Mouse (Mus musculus): ENCODE measurements around the gene Camk2g. TPM values are rescaled to one million over a fixed set of nuclear protein-coding genes. Genes with fewer than 3 reads are reported as not detected.
A peak's percentile ranks its signal among the peaks of the same experiment; 100 is the strongest.

Camk2g gene
- polyA plus RNA-seq, 1 experiment from 2014 or later = 60.7 TPM

DNA sequence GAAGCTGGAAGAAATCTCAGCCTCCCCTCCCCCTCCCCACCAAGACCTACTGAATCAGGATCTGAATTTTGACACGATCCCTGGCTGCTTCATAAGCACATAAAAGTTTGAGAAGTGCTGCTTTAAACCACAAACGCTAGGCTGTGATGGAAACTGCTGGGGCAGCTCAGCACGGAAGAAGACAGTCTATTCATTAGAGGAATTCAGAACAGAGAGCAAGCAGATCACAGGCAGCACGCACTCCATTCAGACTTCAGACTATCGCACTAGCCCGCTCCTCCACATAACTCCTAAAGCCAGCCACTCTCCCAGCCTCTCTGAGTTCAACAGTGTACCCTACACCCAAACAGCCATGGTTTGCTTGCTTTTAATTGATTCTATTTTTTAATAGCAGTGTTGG, 18.2 kb downstream of the Camk2g start:
- Histone ChIP-seq H3K27me3 (no peaks in the 10 kb centered on the region), H3K4me2 (no peak overlapping the region), H3K9ac (no peak overlapping the region), H3K36me3 (ENCODE audit: poor library complexity, severe bottlenecking) (peaks cover 37% of the 10 kb centered on the region), H3K27ac (no peak overlapping the region), H3K9me3 (replicated peaks) (no peaks in the 10 kb centered on the region), H3K4me1 (peaks cover 15% of the 10 kb centered on the region; the same call in 1 of the 2 replicates), H3K4me3 (no peak overlapping the region)
- ATAC-seq = 0 out of 2 replicates have a peak, but pooled peaks have one; percentile 16
- 23% methylated on average over 6 of the region's 6 CpGs for WGBS

DNA sequence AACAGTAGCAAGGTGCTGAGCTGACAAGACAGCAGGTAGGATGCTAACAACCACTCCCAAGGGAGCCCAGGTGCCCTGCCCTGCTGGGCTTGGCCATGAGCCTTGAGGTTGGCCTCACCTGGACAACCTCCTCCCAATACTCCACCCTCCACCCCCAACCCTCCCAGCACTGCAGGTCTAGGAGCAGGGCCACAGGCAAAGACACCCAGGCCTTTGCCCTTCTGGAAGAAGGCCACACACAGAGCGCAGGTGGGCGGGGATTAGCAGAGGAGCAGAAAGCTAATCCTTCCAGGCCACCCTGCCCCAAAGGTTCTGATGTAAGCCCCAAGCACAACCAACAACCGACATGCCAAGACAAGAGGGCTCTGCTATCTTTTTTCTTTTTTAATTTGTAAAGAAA, 20.5 kb downstream of the Camk2g start:
- Histone ChIP-seq H3K4me2 (no peak overlapping the region), H3K4me3 (no peak overlapping the region), H3K27me3 (no peaks in the 10 kb centered on the region), H3K4me1 (peaks cover 15% of the 10 kb centered on the region; the same call in 1 of the 2 replicates), H3K36me3 (ENCODE audit: poor library complexity, severe bottlenecking) (peaks cover 50% of the 10 kb centered on the region), H3K9me3 (replicated peaks) (no peaks in the 10 kb centered on the region), H3K9ac (no peak overlapping the region), H3K27ac (no peak overlapping the region)
- 30% methylated on average over 3 of the region's 3 CpGs for WGBS
- no peak for ATAC-seq

DNA sequence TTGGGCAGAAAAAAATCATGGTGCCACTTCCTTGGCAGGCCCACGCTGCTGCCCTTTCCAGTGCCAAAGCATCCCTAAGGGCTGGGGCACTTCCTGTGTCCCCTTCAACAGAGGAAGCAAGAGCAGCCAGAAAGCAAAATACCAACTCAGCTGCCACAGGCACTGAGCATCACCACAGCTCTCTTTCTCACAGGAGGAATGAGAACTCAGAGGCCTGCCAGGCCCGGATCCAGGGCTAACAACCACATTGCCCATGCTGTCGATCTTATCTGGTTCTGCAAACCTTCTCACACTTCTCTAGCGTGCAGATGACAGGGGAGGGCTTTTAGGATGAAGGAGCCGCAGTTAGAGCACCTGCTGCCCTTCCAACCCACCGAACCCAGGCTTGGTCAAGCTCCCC, 21.1 kb downstream of the Camk2g start:
- Histone ChIP-seq H3K36me3 (ENCODE audit: poor library complexity, severe bottlenecking) (peaks cover 50% of the 10 kb centered on the region), H3K9me3 (replicated peaks) (no peaks in the 10 kb centered on the region), H3K27ac (no peak overlapping the region), H3K4me3 (no peak overlapping the region), H3K9ac (no peak overlapping the region), H3K4me1 (peaks cover 15% of the 10 kb centered on the region; the same call in 1 of the 2 replicates), H3K27me3 (no peaks in the 10 kb centered on the region), H3K4me2 (no peak overlapping the region)
- ATAC-seq = no peak
- 79% methylated on average over 6 of the region's 6 CpGs for WGBS

DNA sequence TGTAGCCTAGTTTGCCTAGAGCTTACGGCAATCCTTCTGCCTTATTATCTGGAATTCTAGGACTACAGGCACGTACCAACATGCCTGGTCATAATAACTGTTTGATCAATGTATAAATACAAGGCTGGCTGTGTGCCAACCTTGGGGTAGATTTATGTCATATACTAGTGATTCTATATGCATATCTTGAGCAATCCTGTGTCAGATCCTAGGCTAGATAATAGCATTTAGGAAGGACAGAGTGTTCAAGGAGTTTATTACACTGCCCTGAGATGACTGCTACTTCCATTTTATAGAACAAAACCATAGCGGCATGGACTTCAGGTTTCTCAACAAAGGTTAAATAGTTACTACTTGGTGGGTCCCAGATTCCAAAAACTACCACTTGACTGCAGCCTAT, 21.9 kb downstream of the Camk2g start:
- no peaks in the 10 kb centered on the region for H3K9me3 ChIP-seq (replicated peaks)
- H3K4me2 ChIP-seq = no peak overlapping the region
- H3K36me3 ChIP-seq (ENCODE audit: poor library complexity, severe bottlenecking) = peaks cover 42% of the 10 kb centered on the region
- H3K4me1 ChIP-seq = peaks cover 15% of the 10 kb centered on the region; the same call in 1 of the 2 replicates
- H3K4me3 ChIP-seq = no peak overlapping the region
- H3K9ac ChIP-seq = no peak overlapping the region
- no peak overlapping the region for H3K27ac ChIP-seq
- 90% methylated on average over 3 of the region's 3 CpGs for WGBS
- no peak for ATAC-seq
- H3K27me3 ChIP-seq = no peaks in the 10 kb centered on the region

DNA sequence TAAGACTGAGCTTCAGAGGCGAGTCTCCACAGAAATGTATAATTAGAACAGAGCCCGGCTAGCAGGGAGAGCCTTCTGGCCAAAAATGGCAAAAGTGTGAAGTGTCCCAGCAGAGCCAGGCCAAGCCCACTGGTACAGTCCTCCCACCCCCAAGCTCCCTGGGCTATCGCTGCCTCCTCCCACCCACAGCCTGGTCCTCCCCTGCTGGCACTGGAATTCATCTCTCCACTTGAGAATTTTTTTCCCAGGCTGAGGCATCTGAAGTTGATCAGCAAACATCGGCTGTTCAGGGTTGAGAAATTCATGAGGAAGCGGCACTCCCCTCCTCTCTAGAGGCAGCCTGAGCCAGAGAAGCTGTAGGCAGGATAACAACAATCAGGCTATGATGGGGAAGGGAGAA, 25.3 kb downstream of the Camk2g start:
- no peaks in the 10 kb centered on the region for H3K27me3 ChIP-seq
- H3K4me3 ChIP-seq = no peak overlapping the region
- no peak overlapping the region for H3K9ac ChIP-seq
- H3K36me3 ChIP-seq (ENCODE audit: poor library complexity, severe bottlenecking) = peaks cover 59% of the 10 kb centered on the region
- H3K27ac ChIP-seq = no peak overlapping the region
- WGBS = 83% methylated on average over 5 of the region's 5 CpGs
- H3K4me1 ChIP-seq = no peaks in the 10 kb centered on the region
- no peak for ATAC-seq
- no peak overlapping the region for H3K4me2 ChIP-seq
- H3K9me3 ChIP-seq (replicated peaks) = no peaks in the 10 kb centered on the region

DNA sequence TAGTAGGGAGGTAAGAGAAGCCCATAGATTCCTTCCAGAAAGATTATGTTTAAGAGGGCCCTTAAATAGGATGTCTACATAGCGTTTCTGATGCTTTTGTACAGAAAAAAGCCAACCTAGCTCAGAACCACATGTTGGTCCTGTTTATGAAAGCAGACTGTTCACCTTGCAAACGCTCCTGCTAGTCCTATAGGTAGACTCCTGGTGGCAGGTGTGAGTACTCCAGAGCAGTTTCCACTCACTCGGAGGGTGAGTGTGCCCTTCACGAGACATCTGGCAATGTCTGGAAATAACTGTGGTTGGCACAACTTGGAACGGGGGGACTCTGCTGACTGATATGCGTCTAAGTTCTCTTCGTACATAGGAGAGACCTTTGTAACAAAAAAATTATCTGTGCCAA, 26.0 kb downstream of the Camk2g start:
- Histone ChIP-seq H3K36me3 (ENCODE audit: poor library complexity, severe bottlenecking) (peaks cover 65% of the 10 kb centered on the region), H3K9ac (no peak overlapping the region), H3K4me2 (no peak overlapping the region), H3K27ac (no peak overlapping the region), H3K27me3 (no peaks in the 10 kb centered on the region), H3K9me3 (replicated peaks) (no peaks in the 10 kb centered on the region), H3K4me1 (no peaks in the 10 kb centered on the region), H3K4me3 (no peak overlapping the region)
- 94% methylated on average over 7 of the region's 7 CpGs for WGBS
- no peak for ATAC-seq

DNA sequence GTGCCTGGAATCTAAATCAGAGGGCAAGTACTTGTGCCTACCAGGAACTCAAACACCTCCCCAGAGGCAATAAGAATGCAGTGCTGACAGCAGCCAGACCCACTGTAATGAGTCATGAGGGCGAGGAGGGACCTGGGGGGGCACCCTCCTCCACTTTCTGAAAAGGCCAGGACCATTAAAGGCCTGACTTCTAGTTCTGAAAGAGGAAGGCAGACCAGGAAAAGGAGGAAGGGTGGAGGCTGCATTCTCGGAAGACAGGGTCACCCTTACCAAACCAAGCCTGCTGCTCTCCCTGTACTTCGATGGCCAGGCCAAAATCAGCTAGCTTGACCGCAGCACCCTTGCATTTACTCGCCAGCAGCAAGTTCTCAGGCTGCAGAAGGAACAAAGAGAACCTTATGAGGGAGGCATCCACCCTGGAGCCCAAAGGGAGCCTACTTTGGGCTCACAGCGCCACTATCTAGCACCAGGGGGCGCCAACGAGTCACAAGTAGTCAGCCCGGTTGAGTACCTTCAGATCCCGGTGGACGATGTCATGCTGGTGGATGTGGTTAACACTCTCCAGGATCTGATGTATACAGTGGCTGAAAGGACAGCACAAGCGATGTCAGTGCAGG, 28.1 kb downstream of the Camk2g start:
- peak; percentile 86 for ATAC-seq
- no peak overlapping the region for H3K27ac ChIP-seq
- H3K4me1 ChIP-seq = no peaks in the 10 kb centered on the region
- 32% methylated on average over 12 of the region's 12 CpGs for WGBS
- no peaks in the 10 kb centered on the region for H3K9me3 ChIP-seq (replicated peaks)
- H3K36me3 ChIP-seq (ENCODE audit: poor library complexity, severe bottlenecking) = peaks cover 78% of the 10 kb centered on the region
- no peak overlapping the region for H3K4me2 ChIP-seq
- H3K4me3 ChIP-seq = no peak overlapping the region
- no peak overlapping the region; the same call in 1 of the 2 replicates for H3K9ac ChIP-seq
- H3K27me3 ChIP-seq = no peaks in the 10 kb centered on the region

DNA sequence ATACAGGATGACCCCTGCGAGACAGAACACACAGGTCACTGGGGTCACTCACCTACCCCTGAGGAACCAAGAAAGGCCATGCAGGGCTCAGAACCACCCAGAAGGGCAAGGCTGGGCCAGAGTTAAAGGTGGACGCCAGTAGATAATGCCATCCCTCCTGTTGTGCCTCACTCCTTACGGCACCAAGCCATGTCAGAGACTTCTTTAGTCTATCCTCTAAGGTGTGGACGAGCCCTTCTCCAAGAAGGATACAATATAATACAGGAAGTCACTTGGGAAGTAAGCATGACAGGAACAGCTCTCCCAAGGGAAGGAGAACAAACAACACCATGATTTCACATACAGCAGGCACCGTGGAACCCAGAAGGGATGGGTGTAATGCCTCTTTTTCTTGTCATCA, 28.9 kb downstream of the Camk2g start:
- Histone ChIP-seq H3K36me3 (ENCODE audit: poor library complexity, severe bottlenecking) (peaks cover 78% of the 10 kb centered on the region), H3K4me3 (no peak overlapping the region), H3K9me3 (replicated peaks) (no peaks in the 10 kb centered on the region), H3K27me3 (no peaks in the 10 kb centered on the region), H3K9ac (no peak overlapping the region), H3K4me1 (no peaks in the 10 kb centered on the region), H3K27ac (no peak overlapping the region; the same call in 1 of the 2 replicates), H3K4me2 (no peak overlapping the region)
- ATAC-seq = no peak
- WGBS = 90% methylated on average over 5 of the region's 5 CpGs

DNA sequence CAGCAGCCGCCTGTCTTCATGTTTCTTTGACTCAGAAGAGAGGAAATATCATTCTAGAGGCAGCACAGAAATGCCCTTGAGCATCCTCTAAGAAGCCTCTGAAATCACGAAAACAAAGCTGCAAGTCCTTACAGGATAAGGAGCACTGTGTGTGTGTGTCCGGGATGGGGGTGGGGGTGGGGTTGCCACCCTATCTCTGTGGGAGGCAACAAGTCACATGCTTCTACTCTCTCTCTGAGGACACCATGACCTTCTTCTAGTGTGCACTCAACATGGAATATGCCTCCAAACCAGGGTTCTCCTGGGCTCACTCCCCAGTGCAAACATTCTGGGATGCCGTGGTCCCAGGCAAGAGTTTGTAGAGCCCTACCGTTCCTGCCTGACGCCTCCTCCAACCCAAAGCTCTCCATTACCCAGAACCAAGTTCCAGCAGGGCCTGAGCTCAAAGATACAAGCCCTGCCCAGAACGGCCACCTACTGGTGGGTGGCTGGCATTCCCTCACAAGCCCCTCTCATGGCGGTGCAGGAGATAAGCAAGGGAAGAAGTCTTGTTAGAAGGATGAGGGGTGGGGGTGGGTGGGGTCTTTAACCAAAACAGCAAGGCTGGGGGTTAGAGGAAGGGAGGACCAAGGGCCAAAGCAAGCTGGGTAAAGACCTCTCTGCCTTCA, 35.0 kb downstream of the Camk2g start:
- H3K4me1 ChIP-seq = no peaks in the 10 kb centered on the region
- ATAC-seq = no peak
- no peak overlapping the region for H3K4me3 ChIP-seq
- H3K27me3 ChIP-seq = no peaks in the 10 kb centered on the region
- 86% methylated on average over 8 of the region's 8 CpGs for WGBS
- H3K36me3 ChIP-seq (ENCODE audit: poor library complexity, severe bottlenecking) = peaks cover 97% of the 10 kb centered on the region
- H3K27ac ChIP-seq = no peak overlapping the region
- no peak overlapping the region for H3K9ac ChIP-seq
- no peak overlapping the region for H3K4me2 ChIP-seq
- no peaks in the 10 kb centered on the region for H3K9me3 ChIP-seq (replicated peaks)

DNA sequence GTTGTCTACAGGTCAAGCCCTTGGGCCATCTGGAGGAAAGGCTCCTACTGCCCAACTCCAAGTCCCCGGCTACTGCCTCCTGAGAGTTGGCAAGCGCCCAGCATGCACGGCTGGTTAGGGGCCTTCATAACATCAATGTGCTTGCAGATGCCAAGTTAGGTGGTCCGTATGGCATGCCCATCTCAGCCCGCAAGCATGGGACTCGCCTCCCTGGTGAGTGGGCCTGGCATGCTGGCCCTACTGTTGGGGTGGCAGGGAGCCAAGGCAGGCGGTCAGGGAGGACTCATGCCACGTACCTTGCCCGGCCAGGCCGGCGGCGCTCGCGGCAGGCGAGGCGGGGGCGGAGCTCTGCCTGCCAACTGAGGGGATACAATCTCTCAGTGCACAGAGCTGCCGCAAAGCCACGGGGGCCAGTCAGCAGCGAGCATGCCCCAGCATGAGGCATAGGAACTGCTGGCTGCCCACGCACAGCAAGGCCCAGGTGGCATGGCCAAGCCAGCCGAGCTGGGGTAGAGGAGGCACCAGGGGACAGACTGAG, 36.4 kb downstream of the Camk2g start:
- peaks cover 88% of the 10 kb centered on the region for H3K36me3 ChIP-seq (ENCODE audit: poor library complexity, severe bottlenecking)
- WGBS = 93% methylated on average over 22 of the region's 22 CpGs
- H3K9ac ChIP-seq = no peak overlapping the region

DNA sequence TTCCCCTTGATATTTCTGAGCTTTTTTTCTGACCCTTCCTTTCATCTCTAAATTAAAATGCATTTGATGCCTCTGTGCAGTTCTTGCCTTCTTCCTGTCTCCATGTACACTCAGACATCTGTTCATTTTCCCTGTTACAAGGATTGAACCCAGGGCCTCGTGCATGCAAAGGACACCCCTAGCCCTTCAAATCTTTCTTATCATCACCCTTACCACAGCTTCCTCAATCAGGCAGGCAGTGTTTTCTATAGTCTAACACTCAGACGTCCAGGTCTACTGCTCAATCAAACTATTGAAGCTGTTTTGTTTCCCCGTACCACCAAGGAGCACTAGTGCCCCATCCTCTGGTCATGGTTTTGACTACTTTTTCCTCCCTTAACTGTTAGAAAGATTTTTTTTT, 40.1 kb downstream of the Camk2g start:
- H3K4me3 ChIP-seq = no peak overlapping the region
- 86% methylated on average over 3 of the region's 3 CpGs for WGBS
- no peak for ATAC-seq
- no peaks in the 10 kb centered on the region for H3K27me3 ChIP-seq
- peaks cover 57% of the 10 kb centered on the region for H3K36me3 ChIP-seq (ENCODE audit: poor library complexity, severe bottlenecking)
- no peak overlapping the region for H3K27ac ChIP-seq
- H3K9ac ChIP-seq = no peak overlapping the region
- no peak overlapping the region for H3K4me2 ChIP-seq
- H3K4me1 ChIP-seq = no peaks in the 10 kb centered on the region
- no peaks in the 10 kb centered on the region for H3K9me3 ChIP-seq (replicated peaks)

More for the DNA sequence above, 36.4 kb downstream of the Camk2g start:
- Histone ChIP-seq H3K4me3 (no peak overlapping the region), H3K9me3 (replicated peaks) (no peaks in the 10 kb centered on the region), H3K4me2 (no peak overlapping the region), H3K4me1 (no peaks in the 10 kb centered on the region), H3K27ac (no peak overlapping the region), H3K27me3 (no peaks in the 10 kb centered on the region)
- ATAC-seq = no peak

DNA sequence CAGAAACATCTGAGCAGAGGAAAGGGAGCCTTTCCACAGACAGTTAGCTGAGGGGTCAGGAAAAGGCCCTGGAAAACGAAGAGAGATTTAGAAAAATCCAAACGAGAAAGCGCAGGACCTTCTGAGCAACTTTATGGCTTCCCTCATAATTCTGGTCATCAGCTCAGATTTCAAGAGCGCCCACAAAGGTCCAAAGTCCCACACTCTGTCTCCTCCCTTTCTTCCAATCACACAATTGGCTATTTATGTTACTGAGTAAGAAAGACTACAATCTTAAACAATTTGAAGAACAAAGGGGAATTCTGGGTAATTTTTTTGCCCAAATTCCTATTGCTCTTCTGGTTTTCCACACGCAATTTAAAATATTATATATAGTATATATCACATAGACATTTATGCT, 43.4 kb downstream of the Camk2g start:
- Histone ChIP-seq H3K4me1 (no peaks in the 10 kb centered on the region), H3K4me2 (no peak overlapping the region), H3K9me3 (replicated peaks) (no peaks in the 10 kb centered on the region), H3K27ac (no peak overlapping the region), H3K36me3 (ENCODE audit: poor library complexity, severe bottlenecking) (peaks cover 44% of the 10 kb centered on the region), H3K9ac (no peak overlapping the region), H3K4me3 (no peak overlapping the region), H3K27me3 (no peaks in the 10 kb centered on the region)
- no peak for ATAC-seq
- WGBS = 92% methylated on average over 5 of the region's 5 CpGs

Data from forebrain, embryonic 13.5 days (tissue).